Mouse (Mus musculus): ENCODE measurements at regions not wholly inside any gene's neighbourhood (a gene's known extent, or its start where the extent isn't known, plus 50 kb on each side); places are given as distances from the start of the nearest gene placed in this dataset.

- no peak for TF ChIP-seq POLR2A (IDR thresholded peaks at IDR 0.05; ENCODE audit: extremely low read depth, insufficient read depth, low read length)
- no peak for TF ChIP-seq CTCF (IDR thresholded peaks at IDR 0.05; ENCODE audit: extremely low read depth, insufficient read depth, low read length)
These were observed 319.9 kb upstream of the Rasgrp1 start for GRCm38 (mm10) chr2:117662653-117663052.
